Mouse (Mus musculus) lung, adult 2 months (tissue): Measurements from ENCODE around the gene Lrp4.

Experiments
- CTCF ChIP-seq: fragments of 200-500 bp; IDR thresholded peaks from 2 replicates; pipeline ENCODE4 v1.5.1; 2011; ENCODE audit warnings: mild to moderate bottlenecking, low read length, control low read depth; ENCODE audit not compliant: insufficient read depth
- POLR2A ChIP-seq: fragments of 200-500 bp; IDR thresholded peaks from 2 replicates; pipeline ENCODE4 v1.6.1; 2011; ENCODE audit warnings: low read depth, mild to moderate bottlenecking, control low read depth, low read length, borderline replicate concordance; ENCODE audit errors: extremely low read depth

- TF ChIP-seq CTCF: no peak
- TF ChIP-seq POLR2A: no peak
Measured at GRCm38 (mm10) chr2:91527147-91527486, 69.8 kb downstream of the Lrp4 start.
